Mouse (Mus musculus) megakaryocyte progenitor cell, adult 5-6 weeks (primary cell): Measurements from ENCODE around the gene Hace1. TPM values are rescaled to one million over a fixed set of nuclear protein-coding genes. Genes with fewer than 3 reads are reported as not detected.

Experiments
- ATAC-seq: replicated peaks from 2 replicates; pipeline ENCODE4 v1.8.0; 2016; ENCODE audit warnings: mild to moderate bottlenecking, moderate TSS enrichment, inconsistent platforms; ENCODE audit not compliant: poor library complexity
- total RNA-seq, 2 experiments: library from RNA; stranded (forward) in 1 of 2; stranded (reverse) in 1 of 2; fragments of 157-497, 149-512 nt in 1 of 2; fragments of 200-1000 nt in 1 of 2; gene quantifications; 2 replicates each; pipeline versions ENCODE4 v1.2.3 to v1.2.4; 2015 to 2017

The Hace1 gene
- total RNA-seq, 2 experiments from 2014 or later: 14.3 to 17.4 TPM

GRCm38 (mm10) chr10:45695522-45695921, 117.9 kb downstream of the Hace1 start:
- ATAC-seq: no peak

GRCm38 (mm10) chr10:45698930-45699329, 121.3 kb downstream of the Hace1 start:
- no peak for ATAC-seq

DNA sequence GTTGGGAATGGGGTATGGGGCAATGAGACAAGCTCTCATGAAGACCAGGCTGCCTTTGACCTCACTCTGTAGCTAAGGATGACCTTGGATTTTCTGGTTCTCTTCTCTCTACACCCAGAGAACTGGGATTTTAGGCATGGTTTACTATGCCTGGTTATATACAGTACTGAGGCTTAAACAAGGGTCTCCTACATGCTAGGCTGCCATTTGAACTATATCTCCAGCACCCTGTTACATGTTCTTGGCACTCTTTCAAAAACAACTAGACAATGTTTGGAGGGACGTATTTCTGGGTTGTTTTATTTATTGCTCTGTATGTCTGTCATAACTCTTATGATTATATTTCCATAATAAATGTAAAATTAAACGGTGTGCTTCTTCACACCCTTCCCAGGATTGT, 129.2 kb downstream of the Hace1 start:
- ATAC-seq: no peak

GRCm38 (mm10) chr10:45710848-45711247, 133.2 kb downstream of the Hace1 start:
- ATAC-seq: peak; percentile 61

GRCm38 (mm10) chr10:45711348-45711747, 133.7 kb downstream of the Hace1 start:
- no peak for ATAC-seq

Other genes starting within 250 kb of the Hace1 start
- gene Bves, start 242.1 kb upstream of the Hace1 start, total RNA-seq (2015): not detected in 2 replicates
- not detected in 2 replicates for gene Bves, start 242.1 kb upstream of the Hace1 start, total RNA-seq (2017)
- gene Lin28b, start 91.4 kb upstream of the Hace1 start, total RNA-seq (2015): 0.10 TPM in 1 of 2 replicates, not detected in the other
- gene Lin28b, start 91.4 kb upstream of the Hace1 start, total RNA-seq (2017): not detected in 2 replicates